Mouse (Mus musculus) liver, embryonic 14.5 days (tissue): ENCODE measurements at regions not wholly inside any gene's neighbourhood (a gene's known extent, or its start where the extent isn't known, plus 50 kb on each side); places are given as distances from the start of the nearest gene placed in this dataset.

ENCODE experiments used
- ATAC-seq: fragments of 200-750 bp; cut with Nextera tagmentation; 2 replicates; pipeline ENCODE4 v1.8.0; 2017; ENCODE audit warnings: moderate number of reproducible peaks, mild to moderate bottlenecking, moderate library complexity; ENCODE audit not compliant: insufficient read depth
- DNase-seq, 3 experiments: peaks; one replicate each; pipeline ENCODE4 v3.0.0-alpha.2; 2012 to 2013; ENCODE audit warnings: low read depth in 3 of 3, low spot score in 3 of 3
- H3K27ac ChIP-seq: fragments of 300-500 bp; sonication (generic); 2 replicates; pipeline ENCODE4 v1.5.1; 2014; ENCODE audit warnings: moderate library complexity, mild to moderate bottlenecking, control low read depth, inconsistent platforms
- H3K27me3 ChIP-seq: fragments of 300-500 bp; sonication (generic); 2 replicates; pipeline ENCODE4 v1.6.1; 2014; ENCODE audit warnings: mild to moderate bottlenecking, low read length, moderate library complexity; ENCODE audit not compliant: control insufficient read depth, insufficient read depth
- H3K36me3 ChIP-seq: fragments of 300-500 bp; sonication (generic); replicated peaks from 2 replicates; pipeline ENCODE4 v1.6.1; 2014; ENCODE audit warnings: low read depth; ENCODE audit not compliant: control insufficient read depth, insufficient read depth
- H3K4me1 ChIP-seq, 2 experiments: fragments of 200-500 bp in 1 of 2; fragments of 300-500 bp in 1 of 2; sonication (generic) in 1 of 2; replicated peaks; 2 replicates each; pipeline ENCODE4 v1.6.1; 2012 to 2014; ENCODE audit warnings: antibody characterized with exemption in 1 of 2, inconsistent platforms in 1 of 2, low read length in 1 of 2; ENCODE audit not compliant: control insufficient read depth in 2 of 2, insufficient read depth in 2 of 2
- H3K4me2 ChIP-seq: fragments of 300-500 bp; sonication (generic); 2 replicates; pipeline ENCODE4 v1.6.1; 2014; ENCODE audit warnings: low read depth, mild to moderate bottlenecking, control low read depth, moderate library complexity
- H3K4me3 ChIP-seq, 2 experiments: fragments of 200-500 bp in 1 of 2; fragments of 300-500 bp in 1 of 2; sonication (generic) in 1 of 2; 2 replicates each; pipeline ENCODE4 v1.5.1; 2012 to 2014; ENCODE audit warnings: low read depth in 2 of 2, low read length in 2 of 2, mild to moderate bottlenecking in 2 of 2, control low read depth in 1 of 2, inconsistent platforms in 1 of 2, moderate library complexity in 1 of 2; ENCODE audit not compliant: insufficient read depth in 1 of 2
- H3K9ac ChIP-seq: fragments of 300-500 bp; sonication (generic); replicated peaks from 2 replicates; pipeline ENCODE4 v1.6.1; 2014; ENCODE audit warnings: mild to moderate bottlenecking, control low read depth, moderate library complexity
- H3K9me3 ChIP-seq: fragments of 300-500 bp; sonication (generic); 2 replicates; pipeline ENCODE4 v1.6.1; 2016; ENCODE audit warnings: low read length, mixed read lengths; ENCODE audit not compliant: control insufficient read depth
- CTCF ChIP-seq: IDR thresholded peaks from 2 replicates; pipeline ENCODE4 v1.5.1; 2016; ENCODE audit warnings: antibody characterized with exemption, low read depth, control low read depth
- EP300 ChIP-seq: IDR thresholded peaks from 2 replicates; pipeline ENCODE4 v1.6.1; 2016; ENCODE audit warnings: antibody characterized with exemption, low read depth
- WGBS: fragments of 180-500 bp; shearing (Covaris S2); extraction: QIAGEN DNeasy Blood & Tissue Kit; methylation state at CpG from one replicate; pipeline ENCODE4 v1.1.7; 2014; ENCODE audit not compliant: insufficient replicate concordance; 5-methylcytosine and 5-hydroxymethylcytosine counted together

DNA sequence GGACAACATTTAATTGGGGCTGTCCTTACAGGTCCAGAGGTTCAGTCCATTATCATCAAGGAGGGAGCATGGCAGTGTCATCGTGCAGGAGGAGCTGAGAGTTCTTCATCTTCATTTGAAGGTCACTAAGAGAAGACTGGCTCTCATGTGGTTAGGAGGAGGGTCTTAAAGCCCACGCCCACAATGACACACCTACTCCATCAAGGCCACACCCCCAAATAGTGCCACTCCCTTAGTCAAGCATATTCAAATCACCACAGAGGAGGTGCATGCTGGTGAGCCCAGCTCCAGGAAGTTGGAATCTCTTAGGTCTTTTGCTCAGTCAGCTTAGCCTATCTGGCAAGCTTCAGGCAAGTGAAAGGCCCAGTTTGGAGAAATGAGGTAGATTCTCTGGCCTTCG is 488.4 kb downstream of the Ajap1 start:
- Histone ChIP-seq H3K27me3 (no peaks in the 10 kb centered on the region), H3K9me3 (no peaks in the 10 kb centered on the region), H3K4me3 (no peak overlapping the region), H3K36me3 (no peaks in the 10 kb centered on the region), H3K9ac (no peak overlapping the region), H3K27ac (no peak overlapping the region), H3K4me2 (no peak overlapping the region), H3K4me1 (no peaks in the 10 kb centered on the region)
- TF ChIP-seq CTCF, result no peak
- DNase-seq, result no peak
- 56% methylated on average over 3 of the region's 3 CpGs for WGBS
- ATAC-seq, result no peak

DNA sequence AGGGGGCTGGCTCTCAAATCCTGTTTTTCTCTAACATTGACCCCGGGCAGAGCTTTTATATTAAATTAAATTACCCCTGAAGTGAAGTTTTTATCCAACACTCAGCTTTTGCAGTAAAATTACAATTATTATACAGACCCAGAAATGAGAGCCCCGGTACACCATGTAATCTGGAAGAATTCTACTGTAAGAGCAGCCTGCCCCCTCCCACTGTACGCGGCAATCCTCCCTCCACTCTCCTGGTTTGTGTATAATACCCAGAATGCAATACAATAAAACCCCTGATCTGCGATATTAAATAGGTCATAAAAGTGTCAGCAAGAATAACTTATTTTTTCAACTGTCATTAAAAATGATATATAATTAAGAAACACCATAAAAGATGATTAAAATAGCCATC is 492.3 kb downstream of the Ajap1 start:
- no peak overlapping the region for H3K4me2 ChIP-seq
- H3K27me3 ChIP-seq, result no peaks in the 10 kb centered on the region
- H3K9me3 ChIP-seq, result no peaks in the 10 kb centered on the region
- H3K27ac ChIP-seq, result no peak overlapping the region
- DNase-seq (no peak), ATAC-seq (no peak)
- H3K9ac ChIP-seq, result no peak overlapping the region
- no peaks in the 10 kb centered on the region for H3K36me3 ChIP-seq
- no peaks in the 10 kb centered on the region for H3K4me1 ChIP-seq
- H3K4me3 ChIP-seq, result no peak overlapping the region
- TF ChIP-seq CTCF (no peak), EP300 (no peak)
- 65% methylated on average over 5 of the region's 5 CpGs for WGBS

DNA sequence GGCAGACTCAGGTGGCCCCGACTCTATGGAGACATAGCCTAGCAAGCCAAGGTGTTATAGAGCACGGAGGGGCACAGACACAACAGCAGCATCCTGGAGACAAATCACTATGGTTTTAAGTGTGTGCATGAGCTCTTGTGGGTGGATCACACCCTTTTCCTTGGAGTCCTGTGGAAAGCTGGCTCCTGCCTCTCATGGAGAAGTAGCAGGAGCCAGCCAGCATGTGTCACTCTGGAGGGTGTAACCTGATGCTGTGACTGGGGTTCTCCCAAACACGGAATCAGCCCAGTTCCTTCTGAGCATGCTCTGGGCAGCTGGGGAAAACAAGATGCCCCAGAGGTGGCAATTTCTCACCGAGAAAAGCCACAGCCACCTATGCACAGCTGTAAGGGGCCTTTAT is 494.9 kb downstream of the Ajap1 start:
- WGBS, result 63% methylated on average over 4 of the region's 4 CpGs

DNA sequence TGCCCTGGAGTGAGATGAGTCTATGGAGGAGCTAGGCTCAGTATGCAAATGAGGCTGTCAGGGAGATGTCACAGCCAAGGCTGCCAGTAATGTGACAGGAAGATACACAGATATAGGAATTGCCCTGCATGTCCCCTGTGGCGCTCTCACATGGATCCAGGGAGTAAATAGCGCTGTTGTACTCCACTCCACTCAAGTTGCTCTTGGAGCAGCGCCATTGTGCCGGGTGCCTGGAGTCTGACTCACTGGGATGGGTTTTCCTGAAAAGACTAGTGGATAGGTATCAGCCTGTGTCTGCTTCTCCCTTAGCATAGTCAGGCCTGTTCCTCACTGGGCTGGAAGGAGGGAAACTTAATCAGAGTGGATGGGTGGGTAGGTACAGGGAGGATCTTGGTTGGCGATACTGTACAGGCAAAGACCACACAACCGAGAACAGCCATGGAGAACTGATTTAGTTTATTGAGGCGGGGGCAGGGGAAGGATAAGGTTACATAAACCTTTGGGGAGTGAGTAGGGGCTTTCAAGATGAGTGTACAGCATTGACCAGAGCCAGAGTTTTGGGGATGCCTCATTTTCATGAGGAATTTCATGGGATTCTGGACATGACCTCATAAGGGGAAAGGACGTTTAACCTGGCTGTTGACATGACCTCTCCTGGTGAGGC is 497.5 kb upstream of the Kcnab2 start:
- no peak overlapping the region for H3K4me3 ChIP-seq
- H3K36me3 ChIP-seq, result no peaks in the 10 kb centered on the region
- no peak overlapping the region for H3K9ac ChIP-seq
- no peak for ATAC-seq
- TF ChIP-seq CTCF, result no peak
- TF ChIP-seq EP300, result no peak
- H3K27me3 ChIP-seq, result no peaks in the 10 kb centered on the region
- 59% methylated on average over 8 of the region's 8 CpGs for WGBS
- H3K4me1 ChIP-seq, result no peaks in the 10 kb centered on the region
- DNase-seq, result no peak
- no peaks in the 10 kb centered on the region for H3K9me3 ChIP-seq
- H3K27ac ChIP-seq, result no peak overlapping the region
- no peak overlapping the region for H3K4me2 ChIP-seq

More for the DNA sequence above, 494.9 kb downstream of the Ajap1 start:
- H3K4me3 ChIP-seq, result no peak overlapping the region
- H3K4me1 ChIP-seq, result no peaks in the 10 kb centered on the region
- no peak overlapping the region for H3K4me2 ChIP-seq
- no peaks in the 10 kb centered on the region for H3K36me3 ChIP-seq
- no peaks in the 10 kb centered on the region for H3K27me3 ChIP-seq
- no peaks in the 10 kb centered on the region for H3K9me3 ChIP-seq
- no peak overlapping the region for H3K27ac ChIP-seq
- no peak for TF ChIP-seq CTCF
- H3K9ac ChIP-seq, result no peak overlapping the region
- no peak for ATAC-seq
- no peak for DNase-seq

DNA sequence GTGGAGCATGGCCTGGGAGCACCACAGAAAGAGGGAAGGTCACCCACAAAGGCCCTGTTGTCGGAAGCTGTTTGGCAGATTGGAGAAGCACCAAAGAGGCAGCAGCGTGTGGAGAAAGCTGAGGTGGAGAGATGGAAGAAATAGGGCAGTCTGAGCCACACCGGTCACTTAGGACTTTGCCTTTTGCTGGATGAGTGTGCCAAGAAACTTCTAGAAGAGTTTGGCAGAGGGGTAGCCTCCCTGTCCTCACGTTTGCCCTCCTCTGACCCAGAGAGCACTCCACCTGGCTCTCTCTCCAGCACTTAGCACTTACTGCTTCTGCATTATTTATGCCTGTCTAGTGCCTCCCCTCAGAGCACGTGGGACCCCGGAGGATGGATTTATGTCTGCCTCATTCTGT is 485.3 kb upstream of the Kcnab2 start:
- Histone ChIP-seq H3K9ac (no peak overlapping the region), H3K4me2 (no peak overlapping the region), H3K4me1 (no peaks in the 10 kb centered on the region), H3K36me3 (no peaks in the 10 kb centered on the region), H3K9me3 (no peaks in the 10 kb centered on the region; the same call in 1 of the 2 replicates), H3K27ac (no peak overlapping the region), H3K27me3 (no peaks in the 10 kb centered on the region), H3K4me3 (no peak overlapping the region)
- ATAC-seq (no peak), DNase-seq (no peak)
- TF ChIP-seq EP300 (no peak), CTCF (no peak)
- WGBS, result 54% methylated on average over 6 of the region's 6 CpGs
